Mouse (Mus musculus) kidney, adult 2 months (tissue): ENCODE results near the gene Zmynd12. TPM values are rescaled to one million over a fixed set of nuclear protein-coding genes. Genes with fewer than 3 reads are reported as not detected.

Source experiments
- DNase-seq: peaks from one replicate; pipeline ENCODE4 v3.0.0; 2021
- H3K27ac ChIP-seq: fragments of 200-500 bp; 2 replicates; pipeline ENCODE4 v1.5.1; 2012; ENCODE audit warnings: low read depth, low read length, control low read depth, inconsistent platforms; ENCODE audit not compliant: insufficient read depth
- H3K27me3 ChIP-seq: fragments of 200-500 bp; replicated peaks from 2 replicates; pipeline ENCODE4 v1.6.1; 2012; ENCODE audit warnings: mild to moderate bottlenecking, moderate library complexity, low read length, inconsistent platforms; ENCODE audit not compliant: control insufficient read depth, insufficient read depth
- H3K36me3 ChIP-seq: fragments of 200-500 bp; 2 replicates; pipeline ENCODE4 v1.6.1; 2012; ENCODE audit warnings: mild to moderate bottlenecking, moderate library complexity, low read length, inconsistent platforms; ENCODE audit not compliant: control insufficient read depth, insufficient read depth
- H3K4me1 ChIP-seq: fragments of 200-500 bp; 2 replicates; pipeline ENCODE4 v1.6.1; 2011; ENCODE audit warnings: low read length; ENCODE audit not compliant: control insufficient read depth, insufficient read depth
- H3K4me3 ChIP-seq: fragments of 200-500 bp; 2 replicates; pipeline ENCODE4 v1.5.1; 2011; ENCODE audit warnings: mild to moderate bottlenecking, low read depth, low read length, control low read depth; ENCODE audit not compliant: insufficient read depth
- CTCF ChIP-seq: fragments of 200-500 bp; conservative IDR thresholded peaks from 2 replicates; pipeline ENCODE4 v1.5.1; 2011; ENCODE audit warnings: low read depth, mild to moderate bottlenecking, control low read depth, low read length, moderate library complexity, mixed read lengths; ENCODE audit not compliant: insufficient read depth, insufficient read length
- POLR2A ChIP-seq: fragments of 200-500 bp; IDR thresholded peaks from one replicate; pipeline ENCODE4 v1.6.1; 2011; ENCODE audit warnings: low read depth, low read length, control low read depth
- WGBS: fragments of 180-500 bp; shearing (Covaris S2); methylation state at CpG from one replicate; pipeline ENCODE4 v1.1.7; 2018; 5-methylcytosine and 5-hydroxymethylcytosine counted together
- polyA plus RNA-seq: library from polyadenylated mRNA; depleted of rRNA; stranded (reverse); fragments of >200 nt; gene quantifications from 2 replicates; pipeline ENCODE4 v1.2.3, GENCODE M21; 2012

Zmynd12 gene
- polyA plus RNA-seq, 1 experiment: 1.9 TPM

- WGBS: 68% methylated on average over 9 of the region's 9 CpGs
Observed at GRCm38 (mm10) chr4:119483051-119483450, 60.4 kb downstream of the Zmynd12 start.

GRCm38 (mm10) chr4:119484882-119485281, 62.3 kb downstream of the Zmynd12 start:
- no peaks in the 10 kb centered on the region for H3K36me3 ChIP-seq
- no peaks in the 10 kb centered on the region for H3K4me1 ChIP-seq
- WGBS: 70% methylated on average over 7 of the region's 7 CpGs
- H3K27ac ChIP-seq: no peak overlapping the region
- no peak for DNase-seq
- no peak overlapping the region for H3K4me3 ChIP-seq
- H3K27me3 ChIP-seq: no peaks in the 10 kb centered on the region
- TF ChIP-seq POLR2A (no peak), CTCF (no peak)

More at GRCm38 (mm10) chr4:119483051-119483450, 60.4 kb downstream of the Zmynd12 start:
- no peak overlapping the region for H3K27ac ChIP-seq
- H3K27me3 ChIP-seq: no peaks in the 10 kb centered on the region
- DNase-seq: no peak
- no peak for TF ChIP-seq CTCF
- TF ChIP-seq POLR2A: no peak
- no peaks in the 10 kb centered on the region for H3K4me1 ChIP-seq
- H3K4me3 ChIP-seq: no peak overlapping the region
- H3K36me3 ChIP-seq: no peaks in the 10 kb centered on the region

- Histone ChIP-seq H3K27ac (no peak overlapping the region), H3K4me1 (no peaks in the 10 kb centered on the region), H3K36me3 (no peaks in the 10 kb centered on the region), H3K4me3 (no peak overlapping the region), H3K27me3 (no peaks in the 10 kb centered on the region)
- TF ChIP-seq CTCF: no peak
- DNase-seq: no peak
- WGBS: 94% methylated on average over 10 of the region's 10 CpGs
Observed at GRCm38 (mm10) chr4:119489666-119490065, 67.1 kb downstream of the Zmynd12 start.

DNA sequence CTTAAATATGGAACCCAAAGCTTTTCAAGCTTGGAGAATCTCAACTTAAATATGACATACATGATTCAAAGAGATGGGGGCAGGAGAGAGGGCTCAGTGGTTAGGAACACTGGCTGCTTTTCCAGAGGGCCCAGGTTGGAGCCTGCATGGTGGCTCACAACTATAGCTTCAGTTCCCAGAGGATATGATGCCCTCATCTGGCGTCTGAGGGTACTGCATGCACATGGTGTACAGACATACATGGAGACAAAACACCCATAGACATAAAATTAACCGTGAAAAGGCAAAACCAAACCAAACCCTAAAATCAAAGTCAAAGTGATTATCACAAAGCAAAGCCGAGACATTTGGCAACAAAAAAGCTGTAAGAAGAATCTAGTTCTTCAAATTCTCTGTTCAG, 68.2 kb downstream of the Zmynd12 start:
- Histone ChIP-seq H3K27ac (no peak overlapping the region), H3K36me3 (no peaks in the 10 kb centered on the region), H3K4me3 (no peak overlapping the region), H3K27me3 (no peaks in the 10 kb centered on the region), H3K4me1 (no peaks in the 10 kb centered on the region)
- 78% methylated on average over 3 of the region's 3 CpGs for WGBS
- DNase-seq: peak; percentile 17
- TF ChIP-seq POLR2A: no peak
- peak; percentile 29; the same call in 1 of the 2 replicates for TF ChIP-seq CTCF

DNA sequence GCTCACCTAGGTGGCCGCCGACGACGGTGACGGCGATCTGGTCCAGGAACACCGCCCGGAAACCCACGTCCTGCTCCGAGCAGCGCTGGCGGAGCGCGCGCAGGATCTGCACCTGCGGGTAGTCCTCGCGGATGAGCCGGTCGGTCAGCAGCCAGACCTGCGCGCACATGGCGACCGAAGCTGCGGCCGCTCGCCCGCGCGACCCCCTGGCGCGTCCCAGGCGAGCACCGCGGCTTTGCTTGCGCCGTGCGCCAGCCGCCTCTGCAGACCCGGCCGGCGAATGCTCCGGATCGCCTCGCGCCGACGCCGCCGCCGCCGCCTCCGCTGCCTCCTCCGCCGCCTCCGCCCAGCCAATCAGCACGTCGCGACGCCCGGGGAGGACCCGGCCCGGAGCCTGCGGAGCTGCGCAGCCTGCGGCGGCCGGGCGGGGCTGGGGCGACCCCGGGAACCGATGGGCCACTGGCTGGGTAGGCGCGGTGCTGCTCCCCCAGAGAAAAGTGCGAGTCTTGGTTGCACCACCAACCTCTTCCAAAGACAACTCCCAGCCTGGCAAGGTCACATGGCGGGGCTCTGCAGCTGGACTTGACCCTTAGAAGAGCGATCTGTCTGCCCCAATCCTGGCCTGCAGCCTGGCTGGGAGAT, 69.8 kb downstream of the Zmynd12 start, which contains the start of gene Rimkla:
TSS of gene Rimkla (minus strand) at position 338 of the 642 bp plus-strand sequence.
- no peaks in the 10 kb centered on the region for H3K36me3 ChIP-seq
- H3K27ac ChIP-seq: no peak within 1 kb of the TSS
- TF ChIP-seq POLR2A (no peak), CTCF (no peak)
- DNase-seq: peak; percentile 72
- H3K4me3 ChIP-seq: peak within 1 kb of the TSS; percentile 65
- H3K27me3 ChIP-seq: no peaks in the 10 kb centered on the region
- H3K4me1 ChIP-seq: no peaks in the 10 kb centered on the region
- WGBS: 2% methylated on average over 77 of the region's 77 CpGs

- H3K4me1 ChIP-seq: no peaks in the 10 kb centered on the region
- no peaks in the 10 kb centered on the region for H3K27me3 ChIP-seq
- 65% methylated on average over 10 of the region's 10 CpGs for WGBS
- no peak for DNase-seq
- H3K4me3 ChIP-seq: peak overlapping the region; percentile 65
- no peak for TF ChIP-seq CTCF
- H3K36me3 ChIP-seq: no peaks in the 10 kb centered on the region
- H3K27ac ChIP-seq: no peak overlapping the region
Observed at GRCm38 (mm10) chr4:119492933-119493327, 70.3 kb downstream of the Zmynd12 start.

- no peak for DNase-seq
- H3K36me3 ChIP-seq: no peaks in the 10 kb centered on the region
- 48% methylated on average over 5 of the region's 5 CpGs for WGBS
- TF ChIP-seq CTCF (no peak), POLR2A (no peak)
- H3K4me1 ChIP-seq: no peaks in the 10 kb centered on the region
- H3K4me3 ChIP-seq: no peak overlapping the region
- no peak overlapping the region for H3K27ac ChIP-seq
- no peaks in the 10 kb centered on the region; the same call in 1 of the 2 replicates for H3K27me3 ChIP-seq
Observed at GRCm38 (mm10) chr4:119498319-119498848, 75.8 kb downstream of the Zmynd12 start.
